Mouse (Mus musculus) stomach, postnatal 0 days (tissue): Measurements from ENCODE around the gene Bcam. TPM values are rescaled to one million over a fixed set of nuclear protein-coding genes. Genes with fewer than 3 reads are reported as not detected.

ENCODE experiments used
- ATAC-seq: fragments of 200-750 bp; cut with Nextera tagmentation; 2 replicates; pipeline ENCODE4 v1.8.0; 2017; ENCODE audit not compliant: low FRiP score, low TSS enrichment
- DNase-seq: peaks from one replicate; pipeline ENCODE4 v3.0.0-alpha.2; 2016; ENCODE audit warnings: low spot score
- H3K27ac ChIP-seq: fragments of 300-500 bp; sonication (generic); replicated peaks from 2 replicates; pipeline ENCODE4 v1.5.1; 2014; ENCODE audit warnings: mild to moderate bottlenecking, control low read depth
- H3K27me3 ChIP-seq: fragments of 300-500 bp; sonication (generic); 2 replicates; pipeline ENCODE4 v1.6.1; 2014; ENCODE audit warnings: low read length; ENCODE audit not compliant: control insufficient read depth, insufficient read depth
- H3K36me3 ChIP-seq: fragments of 300-500 bp; sonication (generic); 2 replicates; pipeline ENCODE4 v1.6.1; 2014; ENCODE audit warnings: low read length, mixed read lengths; ENCODE audit not compliant: control insufficient read depth, insufficient read depth
- H3K4me1 ChIP-seq: fragments of 300-500 bp; sonication (generic); replicated peaks from 2 replicates; pipeline ENCODE4 v1.6.1; 2014; ENCODE audit warnings: antibody characterized with exemption; ENCODE audit not compliant: control insufficient read depth, insufficient read depth
- H3K4me2 ChIP-seq: fragments of 300-500 bp; sonication (generic); replicated peaks from 2 replicates; pipeline ENCODE4 v1.6.1; 2014; ENCODE audit warnings: low read depth, mild to moderate bottlenecking, control low read depth, moderate library complexity
- H3K4me3 ChIP-seq: fragments of 300-500 bp; sonication (generic); 2 replicates; pipeline ENCODE4 v1.5.1; 2014; ENCODE audit warnings: low read depth, low read length, control low read depth
- H3K9ac ChIP-seq: fragments of 300-500 bp; sonication (generic); 2 replicates; pipeline ENCODE4 v1.6.1; 2014; ENCODE audit warnings: mild to moderate bottlenecking, low read length, control low read depth, mixed read lengths
- H3K9me3 ChIP-seq: fragments of 300-500 bp; sonication (generic); 2 replicates; pipeline ENCODE4 v1.6.1; 2016; ENCODE audit warnings: low read length; ENCODE audit not compliant: control insufficient read depth
- CTCF ChIP-seq: IDR thresholded peaks from 2 replicates; pipeline ENCODE4 v1.5.1; 2016; ENCODE audit warnings: antibody characterized with exemption, low read depth, mild to moderate bottlenecking, moderate library complexity
- EP300 ChIP-seq: optimal IDR thresholded peaks from 2 replicates; pipeline ENCODE3; 2016; ENCODE audit warnings: antibody characterized with exemption
- WGBS: fragments of 180-500 bp; shearing (Covaris S2); extraction: QIAGEN DNeasy Blood & Tissue Kit; methylation state at CpG from one replicate; pipeline ENCODE4 v1.1.7; 2014; 5-methylcytosine and 5-hydroxymethylcytosine counted together
- polyA plus RNA-seq: library from polyadenylated mRNA; unstranded; fragments of >200 nt; fragmentation: Nextera tagmentation; extraction: Ambion mirVana; gene quantifications from 2 replicates; pipeline ENCODE4 v1.2.1, GENCODE M21; 2015

Gene Bcam
- polyA plus RNA-seq, 1 experiment from 2014 or later: 87.5 TPM

GRCm38 (mm10) chr7:19815296-19816223 lies 44.7 kb upstream of the Bcam start:
- Histone ChIP-seq H3K4me1 (peaks cover 9% of the 10 kb centered on the region), H3K27ac (peak overlapping the region; percentile 90), H3K9ac (peak overlapping the region; percentile 54), H3K36me3 (no peaks in the 10 kb centered on the region), H3K4me2 (peak overlapping the region; percentile 59), H3K27me3 (no peaks in the 10 kb centered on the region), H3K4me3 (peak overlapping the region; percentile 40), H3K9me3 (no peaks in the 10 kb centered on the region)
- DNase-seq: no peak
- TF ChIP-seq CTCF (no peak), EP300 (no peak)
- ATAC-seq: peak; percentile 8; the same call in 1 of the 2 replicates
- WGBS: 33% methylated on average over 17 of the region's 17 CpGs

GRCm38 (mm10) chr7:19813579-19814122 lies 42.8 kb upstream of the Bcam start:
- Histone ChIP-seq H3K9ac (no peak overlapping the region), H3K4me1 (peaks cover 9% of the 10 kb centered on the region), H3K4me3 (no peak overlapping the region), H3K9me3 (no peaks in the 10 kb centered on the region), H3K27ac (no peak overlapping the region), H3K4me2 (no peak overlapping the region), H3K36me3 (0 out of 2 replicates have a peak, but pooled peaks cover 2% of the 10 kb centered on the region), H3K27me3 (no peaks in the 10 kb centered on the region)
- ATAC-seq (no peak), DNase-seq (no peak)
- 73% methylated on average over 6 of the region's 6 CpGs for WGBS
- no peak for TF ChIP-seq CTCF
- no peak for TF ChIP-seq EP300

- DNase-seq (no peak), ATAC-seq (no peak)
- TF ChIP-seq EP300: no peak
- TF ChIP-seq CTCF: no peak
- Histone ChIP-seq H3K4me1 (peaks cover 9% of the 10 kb centered on the region), H3K36me3 (0 out of 2 replicates have a peak, but pooled peaks cover 4% of the 10 kb centered on the region), H3K9ac (no peak overlapping the region), H3K9me3 (no peaks in the 10 kb centered on the region), H3K4me2 (no peak overlapping the region), H3K27me3 (no peaks in the 10 kb centered on the region), H3K4me3 (no peak overlapping the region), H3K27ac (no peak overlapping the region)
- 93% methylated on average over 4 of the region's 4 CpGs for WGBS
Observed at GRCm38 (mm10) chr7:19813161-19813560, 42.3 kb upstream of the Bcam start.

- no peak overlapping the region for H3K27ac ChIP-seq
- H3K27me3 ChIP-seq: no peaks in the 10 kb centered on the region
- no peaks in the 10 kb centered on the region for H3K4me1 ChIP-seq
- H3K36me3 ChIP-seq: 0 out of 2 replicates have a peak, but pooled peaks cover 4% of the 10 kb centered on the region
- H3K9me3 ChIP-seq: no peaks in the 10 kb centered on the region
- TF ChIP-seq CTCF (no peak), EP300 (no peak)
- no peak overlapping the region; the same call in 1 of the 2 replicates for H3K9ac ChIP-seq
- DNase-seq (peak; percentile 81), ATAC-seq (peak; percentile 66)
- H3K4me2 ChIP-seq: peak overlapping the region; percentile 17; the same call in 1 of the 2 replicates
- WGBS: 15% methylated on average over 21 of the region's 22 CpGs
- 0 out of 2 replicates have a peak overlapping the region, but pooled peaks have one; percentile 10 for H3K4me3 ChIP-seq
Observed at GRCm38 (mm10) chr7:19811114-19811513, 40.3 kb upstream of the Bcam start.

GRCm38 (mm10) chr7:19809369-19809768 lies 38.6 kb upstream of the Bcam start:
- Histone ChIP-seq H3K9me3 (no peaks in the 10 kb centered on the region), H3K4me3 (no peak overlapping the region), H3K4me1 (no peaks in the 10 kb centered on the region), H3K4me2 (no peak overlapping the region), H3K9ac (no peak overlapping the region; the same call in 1 of the 2 replicates), H3K36me3 (0 out of 2 replicates have a peak, but pooled peaks cover 4% of the 10 kb centered on the region), H3K27me3 (no peaks in the 10 kb centered on the region), H3K27ac (no peak overlapping the region)
- DNase-seq (no peak), ATAC-seq (no peak)
- TF ChIP-seq EP300: no peak
- TF ChIP-seq CTCF: no peak
- 38% methylated on average over 27 of the region's 27 CpGs for WGBS
